Mouse (Mus musculus): ENCODE results near the gene Oog3.

The Oog3 gene

DNA sequence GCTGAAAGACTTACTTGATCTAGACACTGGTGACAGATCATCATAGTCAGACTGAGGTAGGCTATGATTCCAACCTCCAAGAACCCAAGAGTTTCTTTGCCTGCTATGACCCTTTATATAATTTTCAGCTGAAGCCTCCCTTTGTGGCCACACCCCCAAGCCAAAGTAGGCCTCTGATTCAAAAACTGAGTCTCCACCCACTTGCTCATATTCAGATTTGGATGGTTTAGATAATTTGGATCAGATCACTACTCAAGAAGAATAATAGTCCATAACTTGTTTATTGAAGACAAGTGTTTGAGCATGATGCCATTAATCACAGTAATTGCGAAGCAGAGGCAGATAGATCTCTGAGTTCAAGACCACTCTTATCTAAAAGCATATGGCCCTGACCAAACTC lies at the start of gene Oog3:
Gene Oog3 (minus strand): TSS at position 101 of the 400 bp plus-strand sequence.
- no peak for DNase-seq (ENCODE audit: low read depth, low spot score)

DNA sequence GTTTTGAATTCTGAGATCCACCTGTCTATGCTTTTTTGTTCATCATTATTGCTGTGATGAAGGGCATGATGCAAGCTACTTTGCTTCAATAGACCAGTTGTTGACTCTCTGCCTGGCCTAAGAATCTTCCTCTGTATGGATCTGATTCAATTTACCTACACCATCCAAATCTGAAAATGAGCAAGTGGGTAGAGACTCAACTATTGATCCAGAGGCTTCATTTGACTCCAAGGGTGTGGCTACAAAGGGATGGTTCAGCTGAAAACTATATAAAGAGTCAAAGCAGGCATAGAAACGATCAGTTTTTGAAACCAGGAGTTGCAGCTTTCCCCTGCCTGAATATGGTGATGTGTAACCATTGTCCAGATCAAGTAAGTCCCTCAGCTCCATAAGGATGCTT lies 28.0 kb upstream of the Oog3 start, which contains the start of gene Oog2:
Gene Oog2 (plus strand): TSS at position 301 of the 400 bp plus-strand sequence.
- DNase-seq (ENCODE audit: low read depth, low spot score) = no peak

All from skeletal muscle tissue, adult 2 months (tissue).